Mouse (Mus musculus) heart, adult 2 months (tissue): ENCODE data around the gene Dguok.

Experiments used
- CTCF ChIP-seq: fragments of 200-600 bp; IDR thresholded peaks from 2 replicates; pipeline ENCODE4 v1.8.1; 2022; ENCODE audit warnings: antibody characterized with exemption, mild to moderate bottlenecking, moderate library complexity
- POLR2A ChIP-seq: fragments of 200-500 bp; IDR thresholded peaks from 2 replicates; pipeline ENCODE4 v1.6.1; 2011; ENCODE audit warnings: mild to moderate bottlenecking, low read depth, low read length, control low read depth; ENCODE audit not compliant: insufficient read depth

DNA sequence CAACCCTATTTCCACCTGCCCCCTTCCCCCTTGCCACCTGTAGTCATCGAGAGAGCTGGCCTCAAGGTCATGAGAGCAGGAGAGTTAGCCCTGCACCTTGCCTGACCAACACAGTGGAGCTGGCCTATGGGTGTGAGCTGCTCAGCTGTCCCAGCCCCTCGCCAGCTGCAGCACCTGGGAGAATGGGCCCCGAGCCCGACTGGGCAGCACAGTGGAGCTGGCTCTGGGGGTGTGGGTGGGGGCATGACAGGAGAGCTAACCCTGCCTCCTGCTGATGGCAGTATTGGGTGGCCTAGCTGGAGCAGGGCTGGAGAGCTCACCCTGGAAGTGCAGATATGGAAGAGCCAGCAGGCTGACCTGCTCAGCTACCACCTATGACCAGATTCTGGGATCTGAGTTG, 19.5 kb downstream of the Dguok start:
- no peak for TF ChIP-seq CTCF
- no peak for TF ChIP-seq POLR2A
